Mouse (Mus musculus) C2C12 (cell line): Measurements from ENCODE around the gene Plekhd1.

Experiments
- CTCF ChIP-seq: IDR thresholded peaks from one replicate; pipeline ENCODE4 v1.5.1; 2011; ENCODE audit not compliant: control insufficient read depth, insufficient read depth, insufficient read length
- MAX ChIP-seq: IDR thresholded peaks from one replicate; pipeline ENCODE4 v1.6.1; 2011; ENCODE audit warnings: mild to moderate bottlenecking, control low read depth
- MYOG ChIP-seq: IDR thresholded peaks from one replicate; pipeline ENCODE4 v1.6.1; 2011; ENCODE audit not compliant: control insufficient read depth, insufficient read length; ENCODE audit errors: extremely low read depth
- USF1 ChIP-seq: IDR thresholded peaks from one replicate; pipeline ENCODE4 v1.6.1; 2011; ENCODE audit warnings: low read depth, mild to moderate bottlenecking, control low read depth, moderate library complexity

- TF ChIP-seq CTCF (no peak), USF1 (no peak), MAX (no peak), MYOG (no peak)
These were observed 71.7 kb downstream of the Plekhd1 start for GRCm38 (mm10) chr12:80764116-80764515.
